Mouse (Mus musculus): ENCODE measurements around the gene Il1b. TPM values are rescaled to one million over a fixed set of nuclear protein-coding genes. Genes with fewer than 3 reads are reported as not detected.

The Il1b gene
- polyA plus RNA-seq, 1 experiment from 2014 or later: 0.22 TPM

DNA sequence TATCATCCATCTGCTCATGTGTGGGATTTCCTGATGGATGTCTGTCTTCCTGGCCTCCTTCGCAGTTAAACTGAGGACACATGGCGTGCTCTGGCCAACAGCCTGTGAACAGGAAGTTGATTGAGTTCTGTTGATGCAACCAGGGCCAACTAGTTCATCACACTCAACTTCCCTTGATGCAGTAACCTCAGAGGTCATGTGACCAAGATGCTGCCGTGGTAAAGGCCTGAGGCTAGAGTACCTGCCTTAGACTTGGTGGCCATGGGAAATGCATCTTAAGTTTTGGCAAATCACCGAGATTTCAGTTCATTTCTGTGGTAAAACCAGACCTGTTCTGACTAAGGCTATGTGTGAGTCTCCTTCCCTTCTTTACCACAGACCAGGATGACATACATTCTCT is 55.1 kb downstream of the Il1b start:
- Histone ChIP-seq H3K9me3 (ENCODE audit: control insufficient read depth, low read length) (no peaks in the 10 kb centered on the region), H3K4me3 (ENCODE audit: low read depth, low read length) (no peak overlapping the region), H3K27me3 (ENCODE audit: control insufficient read depth, insufficient read depth, low read length) (no peaks in the 10 kb centered on the region), H3K9ac (ENCODE audit: low read length) (no peak overlapping the region), H3K4me2 (replicated peaks; ENCODE audit: low read depth) (no peak overlapping the region), H3K4me1 (replicated peaks; ENCODE audit: control insufficient read depth, insufficient read depth) (no peaks in the 10 kb centered on the region), H3K27ac (replicated peaks) (no peak overlapping the region), H3K36me3 (ENCODE audit: control insufficient read depth, insufficient read depth, low read length) (no peaks in the 10 kb centered on the region)
- ATAC-seq (ENCODE audit: low FRiP score, low TSS enrichment) (no peak), DNase-seq (ENCODE audit: low spot score) (no peak)
- TF ChIP-seq CTCF (IDR thresholded peaks at IDR 0.05; ENCODE audit: low read depth) (no peak), EP300 (optimal IDR thresholded peaks at IDR 0.05) (no peak)
- WGBS: 66% methylated on average over 4 of the region's 4 CpGs

DNA sequence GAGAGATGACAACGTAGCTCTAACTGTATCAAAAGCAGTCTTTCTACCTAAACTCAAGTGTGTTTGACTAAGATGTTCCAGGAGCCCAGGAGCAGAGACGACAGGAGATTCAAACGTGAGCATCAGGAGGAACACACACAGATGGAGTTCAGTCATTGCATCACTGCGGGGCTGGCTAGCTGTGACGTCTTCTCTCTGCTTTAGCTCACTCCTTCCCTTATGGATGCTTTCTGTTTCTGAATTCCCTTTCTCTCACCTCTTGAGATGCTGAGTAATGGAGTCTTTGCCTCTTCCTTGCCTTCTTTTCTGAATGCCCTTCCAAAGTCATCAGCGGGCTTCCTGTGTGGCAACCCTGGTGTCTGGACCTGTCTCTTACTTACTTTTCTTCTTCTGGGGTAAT is 56.1 kb downstream of the Il1b start:
- Histone ChIP-seq H3K4me2 (replicated peaks; ENCODE audit: low read depth) (no peak overlapping the region), H3K36me3 (ENCODE audit: control insufficient read depth, insufficient read depth, low read length) (no peaks in the 10 kb centered on the region), H3K27ac (replicated peaks) (no peak overlapping the region), H3K9ac (ENCODE audit: low read length) (no peak overlapping the region), H3K4me3 (ENCODE audit: low read depth, low read length) (no peak overlapping the region), H3K27me3 (ENCODE audit: control insufficient read depth, insufficient read depth, low read length) (no peaks in the 10 kb centered on the region), H3K4me1 (replicated peaks; ENCODE audit: control insufficient read depth, insufficient read depth) (no peaks in the 10 kb centered on the region), H3K9me3 (ENCODE audit: control insufficient read depth, low read length) (no peaks in the 10 kb centered on the region)
- ATAC-seq (ENCODE audit: low FRiP score, low TSS enrichment) (no peak), DNase-seq (ENCODE audit: low spot score) (no peak)
- WGBS: 70% methylated on average over 6 of the region's 6 CpGs
- TF ChIP-seq EP300 (optimal IDR thresholded peaks at IDR 0.05): no peak
- TF ChIP-seq CTCF (IDR thresholded peaks at IDR 0.05; ENCODE audit: low read depth): no peak

Other genes with a start within 250 kb of the Il1b start
- 15.5 and 15.8 TPM in 2 replicates for gene Chchd5, start 241.4 kb downstream of the Il1b start, polyA plus RNA-seq (2015; fragmentation: Nextera tagmentation; extraction: Ambion mirVana)
- 8.9 TPM in 2 replicates for gene Slc20a1, start 172.4 kb downstream of the Il1b start, polyA plus RNA-seq (2015; fragmentation: Nextera tagmentation; extraction: Ambion mirVana)
- gene Ckap2l, start 73.9 kb downstream of the Il1b start, polyA plus RNA-seq (2015; fragmentation: Nextera tagmentation; extraction: Ambion mirVana): 9.0 and 9.8 TPM in 2 replicates
- gene Il1a, start 61.2 kb downstream of the Il1b start, polyA plus RNA-seq (2015; fragmentation: Nextera tagmentation; extraction: Ambion mirVana): 4.6 and 5.8 TPM in 2 replicates
- gene F830045P16Rik, start 165.5 kb upstream of the Il1b start, polyA plus RNA-seq (2015; fragmentation: Nextera tagmentation; extraction: Ambion mirVana): 0.05 TPM in 1 of 2 replicates, not detected in the other
- gene Sirpa, start 221.7 kb upstream of the Il1b start, polyA plus RNA-seq (2015; fragmentation: Nextera tagmentation; extraction: Ambion mirVana): 13.2 and 14.7 TPM in 2 replicates

Measured in stomach, postnatal 0 days (tissue).